Mouse (Mus musculus) forebrain, embryonic 16.5 days (tissue): Measurements from ENCODE around the gene Ablim1. TPM values are rescaled to one million over a fixed set of nuclear protein-coding genes. Genes with fewer than 3 reads are reported as not detected.

Source experiments
- ATAC-seq: fragments of 200-750 bp; cut with Nextera tagmentation; 2 replicates; pipeline ENCODE4 v1.8.0; 2017; ENCODE audit warnings: mild to moderate bottlenecking, moderate library complexity
- H3K27ac ChIP-seq: fragments of 300-500 bp; sonication (generic); 2 replicates; pipeline ENCODE4 v1.5.1; 2014; ENCODE audit warnings: low read length, control low read depth
- H3K27me3 ChIP-seq: fragments of 300-500 bp; sonication (generic); replicated peaks from 2 replicates; pipeline ENCODE4 v1.6.1; 2014; ENCODE audit warnings: low read length; ENCODE audit not compliant: control insufficient read depth, insufficient read depth
- H3K36me3 ChIP-seq: fragments of 300-500 bp; sonication (generic); 2 replicates; pipeline ENCODE4 v1.6.1; 2014; ENCODE audit not compliant: control insufficient read depth, insufficient read depth
- H3K4me1 ChIP-seq: fragments of 300-500 bp; sonication (generic); replicated peaks from 2 replicates; pipeline ENCODE4 v1.6.1; 2014; ENCODE audit warnings: low read length; ENCODE audit not compliant: control insufficient read depth, insufficient read depth
- H3K4me2 ChIP-seq: fragments of 300-500 bp; sonication (generic); 2 replicates; pipeline ENCODE4 v1.6.1; 2014; ENCODE audit warnings: mild to moderate bottlenecking, low read length, control low read depth
- H3K4me3 ChIP-seq: fragments of 300-500 bp; sonication (generic); replicated peaks from 2 replicates; pipeline ENCODE4 v1.5.1; 2014; ENCODE audit warnings: mild to moderate bottlenecking, low read length, control low read depth
- H3K9ac ChIP-seq: fragments of 300-500 bp; sonication (generic); replicated peaks from 2 replicates; pipeline ENCODE4 v1.6.1; 2014; ENCODE audit warnings: low read depth, low read length, control low read depth
- H3K9me3 ChIP-seq: fragments of 300-500 bp; sonication (generic); 2 replicates; pipeline ENCODE4 v1.6.1; 2016; ENCODE audit warnings: low read length; ENCODE audit not compliant: control insufficient read depth
- WGBS: fragments of 180-500 bp; shearing (Covaris S2); extraction: QIAGEN DNeasy Blood & Tissue Kit; methylation state at CpG from one replicate; pipeline ENCODE4 v1.1.7; 2014; 5-methylcytosine and 5-hydroxymethylcytosine counted together
- polyA plus RNA-seq: library from polyadenylated mRNA; unstranded; fragments of >200 nt; fragmentation: Nextera tagmentation; extraction: Ambion mirVana; gene quantifications from 2 replicates; pipeline ENCODE4 v1.2.1, GENCODE M21; 2015

Gene Ablim1
- polyA plus RNA-seq, 1 experiment from 2014 or later = 47.1 TPM

GRCm38 (mm10) chr19:57243191-57243590 lies 71.5 kb downstream of the Ablim1 start:
- no peaks in the 10 kb centered on the region for H3K9me3 ChIP-seq
- H3K36me3 ChIP-seq = no peaks in the 10 kb centered on the region
- 84% methylated on average over 12 of the region's 12 CpGs for WGBS
- no peak for ATAC-seq
- H3K4me2 ChIP-seq = no peak overlapping the region
- H3K27me3 ChIP-seq = no peaks in the 10 kb centered on the region
- H3K9ac ChIP-seq = no peak overlapping the region
- no peak overlapping the region for H3K27ac ChIP-seq
- peaks cover 23% of the 10 kb centered on the region for H3K4me1 ChIP-seq
- no peak overlapping the region for H3K4me3 ChIP-seq

- Histone ChIP-seq H3K27me3 (no peaks in the 10 kb centered on the region), H3K4me2 (no peak overlapping the region), H3K9ac (no peak overlapping the region), H3K9me3 (no peaks in the 10 kb centered on the region), H3K4me3 (no peak overlapping the region), H3K27ac (0 out of 2 replicates have a peak overlapping the region, but pooled peaks have one; percentile 9), H3K4me1 (peaks cover 29% of the 10 kb centered on the region), H3K36me3 (no peaks in the 10 kb centered on the region)
- WGBS = 67% methylated on average over 10 of the region's 10 CpGs
- ATAC-seq = no peak
Observed at GRCm38 (mm10) chr19:57241363-57242192, 73.1 kb downstream of the Ablim1 start.

- ATAC-seq = no peak
- H3K36me3 ChIP-seq = no peaks in the 10 kb centered on the region
Observed at GRCm38 (mm10) chr19:57240259-57240658, 74.5 kb downstream of the Ablim1 start.

GRCm38 (mm10) chr19:57239176-57239784 lies 75.4 kb downstream of the Ablim1 start:
- H3K27me3 ChIP-seq = no peaks in the 10 kb centered on the region
- H3K9ac ChIP-seq = no peak overlapping the region
- H3K36me3 ChIP-seq = no peaks in the 10 kb centered on the region
- H3K4me2 ChIP-seq = no peak overlapping the region
- H3K4me3 ChIP-seq = no peak overlapping the region
- no peak for ATAC-seq
- peaks cover 32% of the 10 kb centered on the region for H3K4me1 ChIP-seq
- H3K27ac ChIP-seq = peak overlapping the region; percentile 52
- 62% methylated on average over 11 of the region's 11 CpGs for WGBS
- no peaks in the 10 kb centered on the region for H3K9me3 ChIP-seq

More at GRCm38 (mm10) chr19:57240259-57240658, 74.5 kb downstream of the Ablim1 start:
- no peak overlapping the region for H3K4me2 ChIP-seq
- no peaks in the 10 kb centered on the region for H3K27me3 ChIP-seq
- peaks cover 32% of the 10 kb centered on the region for H3K4me1 ChIP-seq
- H3K27ac ChIP-seq = no peak overlapping the region
- no peak overlapping the region for H3K4me3 ChIP-seq
- H3K9me3 ChIP-seq = no peaks in the 10 kb centered on the region
- 62% methylated on average over 6 of the region's 6 CpGs for WGBS
- no peak overlapping the region for H3K9ac ChIP-seq

- Histone ChIP-seq H3K4me1 (peaks cover 32% of the 10 kb centered on the region), H3K27me3 (no peaks in the 10 kb centered on the region), H3K27ac (peak overlapping the region; percentile 71), H3K9me3 (no peaks in the 10 kb centered on the region), H3K36me3 (no peaks in the 10 kb centered on the region), H3K4me3 (no peak overlapping the region), H3K4me2 (no peak overlapping the region), H3K9ac (no peak overlapping the region)
- ATAC-seq = peak; percentile 13; the same call in 1 of the 2 replicates
- 40% methylated on average over 7 of the region's 7 CpGs for WGBS
Observed at GRCm38 (mm10) chr19:57238461-57238860, 76.3 kb downstream of the Ablim1 start.

- ATAC-seq = no peak
- no peaks in the 10 kb centered on the region for H3K27me3 ChIP-seq
- H3K27ac ChIP-seq = peak overlapping the region; percentile 89
- H3K9me3 ChIP-seq = no peaks in the 10 kb centered on the region
- no peaks in the 10 kb centered on the region for H3K36me3 ChIP-seq
- H3K9ac ChIP-seq = no peak overlapping the region
- peaks cover 32% of the 10 kb centered on the region for H3K4me1 ChIP-seq
- H3K4me2 ChIP-seq = no peak overlapping the region
- H3K4me3 ChIP-seq = no peak overlapping the region
- 35% methylated on average over 6 of the region's 6 CpGs for WGBS
Observed at GRCm38 (mm10) chr19:57237534-57237933, 77.2 kb downstream of the Ablim1 start.

GRCm38 (mm10) chr19:57236647-57237046 lies 78.1 kb downstream of the Ablim1 start:
- H3K4me3 ChIP-seq = no peak overlapping the region
- H3K4me2 ChIP-seq = no peak overlapping the region
- no peak overlapping the region for H3K9ac ChIP-seq
- no peaks in the 10 kb centered on the region for H3K9me3 ChIP-seq
- ATAC-seq = peak; percentile 89
- peaks cover 23% of the 10 kb centered on the region for H3K4me1 ChIP-seq
- WGBS = 62% methylated on average over 15 of the region's 15 CpGs
- peak overlapping the region; percentile 89 for H3K27ac ChIP-seq
- no peaks in the 10 kb centered on the region for H3K36me3 ChIP-seq
- no peaks in the 10 kb centered on the region for H3K27me3 ChIP-seq

GRCm38 (mm10) chr19:57235931-57236330 lies 78.8 kb downstream of the Ablim1 start:
- Histone ChIP-seq H3K9me3 (no peaks in the 10 kb centered on the region), H3K27me3 (no peaks in the 10 kb centered on the region), H3K4me3 (no peak overlapping the region), H3K36me3 (no peaks in the 10 kb centered on the region), H3K4me2 (no peak overlapping the region), H3K27ac (no peak overlapping the region), H3K9ac (no peak overlapping the region), H3K4me1 (peaks cover 23% of the 10 kb centered on the region)
- WGBS = 68% methylated on average over 2 of the region's 2 CpGs
- ATAC-seq = no peak

- no peaks in the 10 kb centered on the region for H3K36me3 ChIP-seq
- ATAC-seq = no peak
- no peaks in the 10 kb centered on the region for H3K9me3 ChIP-seq
- no peaks in the 10 kb centered on the region for H3K27me3 ChIP-seq
- H3K4me2 ChIP-seq = no peak overlapping the region
- H3K27ac ChIP-seq = no peak overlapping the region
- H3K4me3 ChIP-seq = no peak overlapping the region
- H3K4me1 ChIP-seq = no peaks in the 10 kb centered on the region
- 20% methylated on average over 4 of the region's 4 CpGs for WGBS
- H3K9ac ChIP-seq = no peak overlapping the region
Observed at GRCm38 (mm10) chr19:57230996-57231395, 83.7 kb downstream of the Ablim1 start.
